Mouse (Mus musculus) liver, embryonic 11.5 days (tissue): ENCODE results near the gene Gusb. TPM values are rescaled to one million over a fixed set of nuclear protein-coding genes. Genes with fewer than 3 reads are reported as not detected.

Experiments used
- ATAC-seq: fragments of 200-750 bp; cut with Nextera tagmentation; replicated peaks from 2 replicates; pipeline ENCODE4 v1.8.0; 2017; ENCODE audit warnings: moderate number of reproducible peaks, mild to moderate bottlenecking, moderate TSS enrichment, moderate library complexity; ENCODE audit not compliant: low FRiP score
- DNase-seq: peaks from one replicate; pipeline ENCODE4 v3.0.0-alpha.2; 2017; ENCODE audit warnings: low spot score
- H3K27ac ChIP-seq: fragments of 300-500 bp; sonication (generic); 2 replicates; pipeline ENCODE4 v1.5.1; 2014; ENCODE audit warnings: mild to moderate bottlenecking, low read depth, low read length, control low read depth
- H3K27me3 ChIP-seq: fragments of 300-500 bp; sonication (generic); replicated peaks from 2 replicates; pipeline ENCODE4 v1.6.1; 2014; ENCODE audit warnings: low read length, mixed read lengths; ENCODE audit not compliant: control insufficient read depth, insufficient read depth
- H3K36me3 ChIP-seq: fragments of 300-500 bp; sonication (generic); 2 replicates; pipeline ENCODE4 v1.6.1; 2014; ENCODE audit warnings: mild to moderate bottlenecking, low read length, moderate library complexity, mixed read lengths; ENCODE audit not compliant: control insufficient read depth, insufficient read depth
- H3K4me1 ChIP-seq: fragments of 300-500 bp; sonication (generic); replicated peaks from 2 replicates; pipeline ENCODE4 v1.6.1; 2014; ENCODE audit warnings: low read length, mixed read lengths; ENCODE audit not compliant: control insufficient read depth, insufficient read depth
- H3K4me2 ChIP-seq: fragments of 300-500 bp; sonication (generic); 2 replicates; pipeline ENCODE4 v1.6.1; 2014; ENCODE audit warnings: mild to moderate bottlenecking, control low read depth, moderate library complexity
- H3K4me3 ChIP-seq: fragments of 300-500 bp; sonication (generic); 2 replicates; pipeline ENCODE4 v1.5.1; 2014; ENCODE audit warnings: low read depth, low read length, control low read depth
- H3K9ac ChIP-seq: fragments of 300-500 bp; sonication (generic); 2 replicates; pipeline ENCODE4 v1.6.1; 2014; ENCODE audit warnings: low read depth, low read length, control low read depth
- H3K9me3 ChIP-seq: fragments of 300-500 bp; sonication (generic); 2 replicates; pipeline ENCODE4 v1.6.1; 2016; ENCODE audit warnings: low read length, inconsistent platforms, mixed read lengths; ENCODE audit not compliant: control insufficient read depth
- WGBS: fragments of 180-500 bp; shearing (Covaris S2); extraction: QIAGEN DNeasy Blood & Tissue Kit; methylation state at CpG from one replicate; pipeline ENCODE4 v1.1.7; 2014; 5-methylcytosine and 5-hydroxymethylcytosine counted together
- polyA plus RNA-seq: library from polyadenylated mRNA; unstranded; fragments of >200 nt; fragmentation: Nextera tagmentation; extraction: Ambion mirVana; gene quantifications from 2 replicates; pipeline ENCODE4 v1.2.1, GENCODE M21; 2014

The Gusb gene
- 82.5 and 89.9 TPM in 2 replicates for polyA plus RNA-seq

- H3K27ac ChIP-seq: peak within 1 kb of the TSS; percentile 80
- H3K36me3 ChIP-seq: no peaks in the 10 kb centered on the region; the same call in 1 of the 2 replicates
- WGBS: under 1% methylated on average over 39 of the region's 39 CpGs
- peak within 1 kb of the TSS; percentile 85 for H3K4me2 ChIP-seq
- peak within 1 kb of the TSS; percentile 78 for H3K4me3 ChIP-seq
- ATAC-seq (peak; percentile 84), DNase-seq (peak; percentile 87)
- H3K4me1 ChIP-seq: peaks cover 13% of the 10 kb centered on the region
- H3K9ac ChIP-seq: peak within 1 kb of the TSS; percentile 89
- H3K9me3 ChIP-seq: peaks cover 7% of the 10 kb centered on the region; the same call in 1 of the 2 replicates
- H3K27me3 ChIP-seq: no peaks in the 10 kb centered on the region
Observed at GRCm38 (mm10) chr5:130002301-130003146, at the start of gene Gusb. TSS of gene Gusb (minus strand) at chr5:130003049.

- Histone ChIP-seq H3K9me3 (no peaks in the 10 kb centered on the region), H3K4me2 (no peak overlapping the region), H3K27me3 (no peaks in the 10 kb centered on the region), H3K36me3 (peaks cover 13% of the 10 kb centered on the region; the same call in 1 of the 2 replicates), H3K4me3 (no peak overlapping the region), H3K4me1 (no peaks in the 10 kb centered on the region; the same call in none of the 2 replicates), H3K9ac (no peak overlapping the region), H3K27ac (no peak overlapping the region)
- 90% methylated on average over 5 of the region's 5 CpGs for WGBS
- DNase-seq (no peak), ATAC-seq (no peak)
Observed at GRCm38 (mm10) chr5:130052510-130052909, 49.7 kb upstream of the Gusb start.

- WGBS: 87% methylated on average over 15 of the region's 15 CpGs
- ATAC-seq (no peak), DNase-seq (no peak)
- Histone ChIP-seq H3K9me3 (no peaks in the 10 kb centered on the region), H3K36me3 (peaks cover 24% of the 10 kb centered on the region), H3K9ac (no peak overlapping the region), H3K27me3 (no peaks in the 10 kb centered on the region), H3K4me1 (no peaks in the 10 kb centered on the region; the same call in none of the 2 replicates), H3K4me3 (no peak overlapping the region), H3K27ac (peak overlapping the region; percentile 4; the same call in 1 of the 2 replicates), H3K4me2 (no peak overlapping the region)
Observed at GRCm38 (mm10) chr5:130051073-130051860, 48.4 kb upstream of the Gusb start.

GRCm38 (mm10) chr5:130050416-130050815 lies 47.6 kb upstream of the Gusb start:
- no peak overlapping the region for H3K27ac ChIP-seq
- 74% methylated on average over 6 of the region's 6 CpGs for WGBS
- H3K4me3 ChIP-seq: no peak overlapping the region
- no peaks in the 10 kb centered on the region; the same call in 1 of the 2 replicates for H3K4me1 ChIP-seq
- no peaks in the 10 kb centered on the region for H3K9me3 ChIP-seq
- DNase-seq (no peak), ATAC-seq (no peak)
- H3K27me3 ChIP-seq: no peaks in the 10 kb centered on the region
- H3K4me2 ChIP-seq: no peak overlapping the region
- no peak overlapping the region for H3K9ac ChIP-seq
- peaks cover 24% of the 10 kb centered on the region for H3K36me3 ChIP-seq

- Histone ChIP-seq H3K4me3 (no peak overlapping the region), H3K4me1 (0 out of 2 replicates have a peak, but pooled peaks cover under 1% of the 10 kb centered on the region), H3K9me3 (no peaks in the 10 kb centered on the region), H3K9ac (no peak overlapping the region), H3K27ac (no peak overlapping the region), H3K4me2 (no peak overlapping the region), H3K36me3 (peaks cover 24% of the 10 kb centered on the region), H3K27me3 (no peaks in the 10 kb centered on the region)
- ATAC-seq (no peak), DNase-seq (no peak)
- WGBS: 92% methylated on average over 15 of the region's 15 CpGs
Observed at GRCm38 (mm10) chr5:130048786-130049520, 46.1 kb upstream of the Gusb start.

GRCm38 (mm10) chr5:130047013-130047412 lies 44.2 kb upstream of the Gusb start:
- H3K4me1 ChIP-seq: 0 out of 2 replicates have a peak, but pooled peaks cover 3% of the 10 kb centered on the region

GRCm38 (mm10) chr5:130046589-130046988 lies 43.7 kb upstream of the Gusb start:
- H3K4me3 ChIP-seq: no peak overlapping the region
- no peaks in the 10 kb centered on the region for H3K9me3 ChIP-seq
- no peaks in the 10 kb centered on the region for H3K27me3 ChIP-seq
- 0 out of 2 replicates have a peak, but pooled peaks cover 3% of the 10 kb centered on the region for H3K4me1 ChIP-seq
- 91% methylated on average over 10 of the region's 10 CpGs for WGBS
- H3K27ac ChIP-seq: no peak overlapping the region
- H3K9ac ChIP-seq: no peak overlapping the region
- DNase-seq: no peak
- no peak overlapping the region for H3K4me2 ChIP-seq
- no peak for ATAC-seq
- peaks cover 35% of the 10 kb centered on the region for H3K36me3 ChIP-seq

More at GRCm38 (mm10) chr5:130047013-130047412, 44.2 kb upstream of the Gusb start:
- no peak for ATAC-seq
- Histone ChIP-seq H3K9ac (no peak overlapping the region), H3K4me3 (no peak overlapping the region), H3K4me2 (no peak overlapping the region), H3K36me3 (peaks cover 36% of the 10 kb centered on the region), H3K27ac (no peak overlapping the region), H3K9me3 (no peaks in the 10 kb centered on the region), H3K27me3 (no peaks in the 10 kb centered on the region)
- WGBS: 80% methylated on average over 6 of the region's 6 CpGs
- no peak for DNase-seq

GRCm38 (mm10) chr5:130046100-130046499 lies 43.3 kb upstream of the Gusb start:
- H3K4me2 ChIP-seq: no peak overlapping the region
- H3K27me3 ChIP-seq: no peaks in the 10 kb centered on the region
- DNase-seq: no peak
- H3K9me3 ChIP-seq: no peaks in the 10 kb centered on the region
- no peak for ATAC-seq
- no peak overlapping the region for H3K27ac ChIP-seq
- no peak overlapping the region for H3K4me3 ChIP-seq
- H3K9ac ChIP-seq: no peak overlapping the region
- 0 out of 2 replicates have a peak, but pooled peaks cover 3% of the 10 kb centered on the region for H3K4me1 ChIP-seq
- H3K36me3 ChIP-seq: peaks cover 37% of the 10 kb centered on the region
- 89% methylated on average over 7 of the region's 7 CpGs for WGBS
